Mouse (Mus musculus): ENCODE measurements around the gene Trim29. TPM values are rescaled to one million over a fixed set of nuclear protein-coding genes. Genes with fewer than 3 reads are reported as not detected.
A peak's percentile ranks its signal among the peaks of the same experiment; 100 is the strongest.

Trim29 gene
- total and polyA plus RNA-seq, 2 experiments from 2014 or later = 0.11 TPM; not detected in 1

- Histone ChIP-seq H3K27me3 (ENCODE audit: insufficient read depth, low read length) (no peaks in the 10 kb centered on the region), H3K9ac (no peak overlapping the region), H3K9me3 (ENCODE audit: low read length) (no peaks in the 10 kb centered on the region), H3K4me1 (ENCODE audit: insufficient read depth) (no peaks in the 10 kb centered on the region), H3K4me3 (ENCODE audit: low read depth, low read length) (no peak overlapping the region), H3K4me2 (ENCODE audit: low read depth) (no peak overlapping the region), H3K36me3 (ENCODE audit: insufficient read depth) (no peaks in the 10 kb centered on the region), H3K27ac (ENCODE audit: low read depth, low read length) (no peak overlapping the region)
- TF ChIP-seq CTCF (IDR thresholded peaks at IDR 0.05; ENCODE audit: low read depth) = no peak
- WGBS = 68% methylated on average over 5 of the region's 5 CpGs
- ATAC-seq = no peak
- DNase-seq = no peak
These were observed 27.4 kb downstream of the Trim29 start for GRCm38 (mm10) chr9:43338067-43338466.

GRCm38 (mm10) chr9:43339614-43340020 is 29.0 kb downstream of the Trim29 start:
- Histone ChIP-seq H3K9ac (no peak overlapping the region), H3K4me3 (ENCODE audit: low read depth, low read length) (no peak overlapping the region), H3K27ac (ENCODE audit: low read depth, low read length) (no peak overlapping the region), H3K27me3 (ENCODE audit: insufficient read depth, low read length) (no peaks in the 10 kb centered on the region), H3K36me3 (ENCODE audit: insufficient read depth) (no peaks in the 10 kb centered on the region), H3K4me2 (ENCODE audit: low read depth) (no peak overlapping the region), H3K9me3 (ENCODE audit: low read length) (no peaks in the 10 kb centered on the region), H3K4me1 (ENCODE audit: insufficient read depth) (no peaks in the 10 kb centered on the region)
- 0% methylated on average over 2 of the region's 2 CpGs for WGBS
- DNase-seq (peak; percentile 94), ATAC-seq (peak; percentile 86)
- TF ChIP-seq CTCF (IDR thresholded peaks at IDR 0.05; ENCODE audit: low read depth) = peak; percentile 92

- H3K9me3 ChIP-seq (ENCODE audit: low read length) = no peaks in the 10 kb centered on the region
- no peak overlapping the region for H3K9ac ChIP-seq
- WGBS = 50% methylated on average over 5 of the region's 5 CpGs
- no peak overlapping the region for H3K4me3 ChIP-seq (ENCODE audit: low read depth, low read length)
- DNase-seq (no peak), ATAC-seq (no peak)
- no peak overlapping the region for H3K4me2 ChIP-seq (ENCODE audit: low read depth)
- H3K27me3 ChIP-seq (ENCODE audit: insufficient read depth, low read length) = no peaks in the 10 kb centered on the region
- no peaks in the 10 kb centered on the region for H3K36me3 ChIP-seq (ENCODE audit: insufficient read depth)
- no peak for TF ChIP-seq CTCF (IDR thresholded peaks at IDR 0.05; ENCODE audit: low read depth)
- H3K27ac ChIP-seq (ENCODE audit: low read depth, low read length) = no peak overlapping the region
- no peaks in the 10 kb centered on the region for H3K4me1 ChIP-seq (ENCODE audit: insufficient read depth)
These were observed 39.4 kb downstream of the Trim29 start for GRCm38 (mm10) chr9:43350089-43350488.

GRCm38 (mm10) chr9:43351015-43351414 is 40.4 kb downstream of the Trim29 start:
- WGBS = 69% methylated on average over 13 of the region's 13 CpGs
- no peaks in the 10 kb centered on the region for H3K27me3 ChIP-seq (ENCODE audit: insufficient read depth, low read length)
- ATAC-seq (no peak), DNase-seq (no peak)
- H3K9ac ChIP-seq = no peak overlapping the region
- H3K9me3 ChIP-seq (ENCODE audit: low read length) = no peaks in the 10 kb centered on the region
- no peaks in the 10 kb centered on the region for H3K4me1 ChIP-seq (ENCODE audit: insufficient read depth)
- no peak overlapping the region for H3K4me2 ChIP-seq (ENCODE audit: low read depth)
- H3K36me3 ChIP-seq (ENCODE audit: insufficient read depth) = no peaks in the 10 kb centered on the region
- no peak overlapping the region for H3K4me3 ChIP-seq (ENCODE audit: low read depth, low read length)
- TF ChIP-seq CTCF (IDR thresholded peaks at IDR 0.05; ENCODE audit: low read depth) = no peak
- H3K27ac ChIP-seq (ENCODE audit: low read depth, low read length) = no peak overlapping the region

GRCm38 (mm10) chr9:43357011-43357410 is 46.4 kb downstream of the Trim29 start:
- ATAC-seq (no peak), DNase-seq (no peak)

GRCm38 (mm10) chr9:43358591-43359323 is 48.1 kb downstream of the Trim29 start:
- Histone ChIP-seq H3K9me3 (ENCODE audit: low read length) (no peaks in the 10 kb centered on the region), H3K27me3 (ENCODE audit: insufficient read depth, low read length) (no peaks in the 10 kb centered on the region), H3K4me2 (ENCODE audit: low read depth) (no peak overlapping the region), H3K36me3 (ENCODE audit: insufficient read depth) (no peaks in the 10 kb centered on the region), H3K9ac (no peak overlapping the region), H3K4me3 (ENCODE audit: low read depth, low read length) (no peak overlapping the region), H3K4me1 (ENCODE audit: insufficient read depth) (peaks cover 4% of the 10 kb centered on the region; the same call in 1 of the 2 replicates), H3K27ac (ENCODE audit: low read depth, low read length) (no peak overlapping the region)
- 24% methylated on average over 15 of the region's 15 CpGs for WGBS
- ATAC-seq (peak; percentile 32; the same call in 1 of the 2 replicates), DNase-seq (no peak)
- TF ChIP-seq CTCF (IDR thresholded peaks at IDR 0.05; ENCODE audit: low read depth) = no peak

More at GRCm38 (mm10) chr9:43357011-43357410, 46.4 kb downstream of the Trim29 start:
- no peaks in the 10 kb centered on the region for H3K9me3 ChIP-seq (ENCODE audit: low read length)
- H3K4me1 ChIP-seq (ENCODE audit: insufficient read depth) = peaks cover 4% of the 10 kb centered on the region; the same call in 1 of the 2 replicates
- no peak overlapping the region for H3K9ac ChIP-seq
- no peak overlapping the region for H3K27ac ChIP-seq (ENCODE audit: low read depth, low read length)
- H3K4me3 ChIP-seq (ENCODE audit: low read depth, low read length) = no peak overlapping the region
- no peak overlapping the region for H3K4me2 ChIP-seq (ENCODE audit: low read depth)
- no peaks in the 10 kb centered on the region for H3K27me3 ChIP-seq (ENCODE audit: insufficient read depth, low read length)
- TF ChIP-seq CTCF (IDR thresholded peaks at IDR 0.05; ENCODE audit: low read depth) = no peak
- no peaks in the 10 kb centered on the region for H3K36me3 ChIP-seq (ENCODE audit: insufficient read depth)

GRCm38 (mm10) chr9:43368781-43369180 is 58.1 kb downstream of the Trim29 start:
- DNase-seq = no peak
- ATAC-seq = no peak
- Histone ChIP-seq H3K36me3 (ENCODE audit: insufficient read depth) (no peaks in the 10 kb centered on the region), H3K9ac (no peak overlapping the region), H3K9me3 (ENCODE audit: low read length) (no peaks in the 10 kb centered on the region), H3K27me3 (ENCODE audit: insufficient read depth, low read length) (no peaks in the 10 kb centered on the region), H3K4me2 (ENCODE audit: low read depth) (no peak overlapping the region), H3K4me1 (ENCODE audit: insufficient read depth) (no peaks in the 10 kb centered on the region), H3K4me3 (ENCODE audit: low read depth, low read length) (no peak overlapping the region), H3K27ac (ENCODE audit: low read depth, low read length) (no peak overlapping the region)
- 93% methylated on average over 3 of the region's 3 CpGs for WGBS
- no peak for TF ChIP-seq CTCF (IDR thresholded peaks at IDR 0.05; ENCODE audit: low read depth)
